Mouse (Mus musculus): ENCODE data around the gene Arfgap1.

DNA sequence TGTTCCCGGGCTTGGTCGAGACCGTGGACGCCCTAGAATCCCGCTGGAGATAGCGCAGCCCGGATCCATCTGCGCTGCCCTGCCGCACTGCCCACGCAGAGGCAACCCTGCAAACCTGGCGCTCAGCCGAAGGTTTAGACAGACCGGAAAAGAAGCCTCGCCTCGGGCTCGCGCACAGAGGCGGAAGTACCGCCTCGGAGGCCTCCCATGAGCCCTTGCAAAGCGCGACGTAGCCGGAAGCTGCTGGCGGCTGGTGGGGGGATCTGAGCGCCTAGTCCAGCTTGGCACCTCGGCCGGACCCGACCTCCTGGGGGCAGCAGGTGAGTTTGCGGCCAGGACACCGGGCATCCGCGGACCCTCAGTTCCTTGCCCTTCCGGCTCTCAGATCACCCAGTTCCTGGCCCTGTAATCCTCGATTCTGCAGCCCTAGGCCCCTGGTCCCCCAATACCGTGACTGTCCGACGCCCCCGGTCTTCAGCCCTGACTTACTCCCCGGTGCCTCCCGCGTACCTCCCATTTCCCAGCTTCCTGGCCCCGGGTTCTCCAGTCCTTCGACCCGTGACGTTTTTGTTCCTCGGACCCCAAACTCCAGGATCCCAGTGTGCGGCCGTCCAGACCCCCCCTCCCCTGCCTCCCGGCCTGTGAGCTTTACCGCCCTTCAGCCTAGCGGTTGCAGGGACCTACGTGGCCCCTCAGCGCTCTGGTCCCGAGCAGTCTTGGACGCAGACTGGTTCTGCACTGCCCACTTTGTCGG, at the start of gene Arfgap1:
- TF ChIP-seq CTCF (IDR thresholded peaks at IDR 0.05; ENCODE audit: borderline replicate concordance, extremely low read depth, insufficient read depth, insufficient read length) (no peak), POLR2A (IDR thresholded peaks at IDR 0.05; ENCODE audit: borderline replicate concordance, extremely low read depth, insufficient read depth, insufficient read length, poor library complexity, severe bottlenecking) (peak; percentile 59; the same call in 1 of the 2 replicates)
